Mouse (Mus musculus): ENCODE measurements around the gene Zfp853.

DNA sequence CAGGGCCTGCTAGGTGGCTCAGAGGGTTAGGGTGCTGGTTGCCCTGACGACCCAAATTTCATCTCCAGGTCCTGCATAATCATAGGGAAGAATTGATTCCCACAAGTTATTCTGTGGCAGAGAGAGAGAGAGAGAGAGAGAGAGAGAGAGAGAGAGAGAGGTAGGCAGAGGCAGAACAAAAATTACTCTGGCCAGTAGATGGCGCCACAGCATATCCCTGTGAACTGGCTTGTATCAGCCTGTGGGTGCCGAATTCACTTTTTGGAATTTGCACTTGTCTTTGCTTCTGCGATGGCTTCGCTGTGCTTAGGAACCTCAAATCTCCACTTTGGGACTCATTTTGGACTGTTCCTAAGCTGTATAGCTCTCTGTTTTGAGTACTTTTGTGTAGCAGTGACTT lies 40.4 kb upstream of the Zfp853 start:
- TF ChIP-seq CTCF (IDR thresholded peaks at IDR 0.05) (peak; percentile 80), EP300 (IDR thresholded peaks at IDR 0.05) (no peak)

Data from lung, postnatal 0 days (tissue).